Comparison of ENCODE assay signal across 17 mouse cellular contexts in genomic region chr13:63678265-63679260, GRCm38 (mm10).
DNase-seq lines count a peak whose midpoint lies in the region; ATAC-seq lines count a peak whose summit lies in the region.
"Had no signal": no experiment of that assay in that cellular context is flagged by ENCODE, and none has a peak within 500 bp of the region (broad histone marks: within the 10 kb centered on the region; RNA-seq: fewer than 3 reads in every experiment).

No protein-coding gene starts in this region.

- H3K27ac ChIP-seq in lung, embryonic 15.5 days: peak overlapping the region; percentile 66
- H3K27ac ChIP-seq: embryonic facial prominence, embryonic 12.5 days; forebrain, embryonic 10.5 days; heart, embryonic 10.5 days; hindbrain, embryonic 15.5 days; layer of hippocampus, adult 2 months; left cerebral cortex, adult 2 months; limb, embryonic 15.5 days had no signal

- no peak overlapping the region for H3K4me3 ChIP-seq in lung, embryonic 15.5 days
- H3K4me3 ChIP-seq: embryonic facial prominence, embryonic 12.5 days; forebrain, embryonic 10.5 days; heart, embryonic 10.5 days; hindbrain, embryonic 15.5 days; layer of hippocampus, adult 2 months; left cerebral cortex, adult 2 months; limb, embryonic 15.5 days had no signal

- peak overlapping the region; percentile 31 for H3K4me2 ChIP-seq in lung, embryonic 15.5 days
- H3K4me2 ChIP-seq: embryonic facial prominence, embryonic 12.5 days; hindbrain, embryonic 15.5 days; limb, embryonic 15.5 days had no signal

- no peak overlapping the region for H3K9ac ChIP-seq in lung, embryonic 15.5 days
- H3K9ac ChIP-seq: embryonic facial prominence, embryonic 12.5 days; hindbrain, embryonic 15.5 days; limb, embryonic 15.5 days had no signal

- peaks cover 38% of the 10 kb centered on the region for H3K4me1 ChIP-seq in lung, embryonic 15.5 days
- H3K4me1 ChIP-seq: embryonic facial prominence, embryonic 12.5 days; forebrain, embryonic 10.5 days; hindbrain, embryonic 15.5 days had no signal

- WGBS in lung, embryonic 15.5 days: 41% methylated on average over 10 of the region's 10 CpGs

- ATAC-seq in lung, embryonic 15.5 days (ENCODE audit: borderline replicate concordance, extremely low read depth, low FRiP score, low TSS enrichment): peak; percentile 83
- ATAC-seq in granulocyte monocyte progenitor cell, adult 5-6 weeks (replicated peaks; ENCODE audit: poor library complexity, severe bottlenecking): peak; percentile 22; the same call in 1 of the 2 replicates
- ATAC-seq in megakaryocyte-erythroid progenitor cell, adult 5-6 weeks (replicated peaks; ENCODE audit: low FRiP score, low TSS enrichment, poor library complexity, severe bottlenecking): peak; percentile 41
- ATAC-seq: Patski had no signal

- H3K9me3 ChIP-seq in lung, embryonic 15.5 days: no peaks in the 10 kb centered on the region
- H3K9me3 ChIP-seq: embryonic facial prominence, embryonic 12.5 days; forebrain, embryonic 10.5 days; heart, embryonic 10.5 days; hindbrain, embryonic 15.5 days; limb, embryonic 15.5 days had no signal

- no peaks in the 10 kb centered on the region for H3K27me3 ChIP-seq in lung, embryonic 15.5 days
- H3K27me3 ChIP-seq: embryonic facial prominence, embryonic 12.5 days; hindbrain, embryonic 15.5 days; limb, embryonic 15.5 days; Patski had no signal

- peak; percentile 12 to 13 for DNase-seq in heart, adult 18-20 months
- DNase-seq in heart, adult 11 months: no peak
- no peak for DNase-seq in lung, adult 18-20 months
- DNase-seq in spleen, postnatal 14 days (ENCODE audit: low spot score in 2 of 2): no peak
- DNase-seq: kidney, adult 2 months; thymus, adult 2 months had no signal

- H3K36me3 ChIP-seq in lung, embryonic 15.5 days: no peaks in the 10 kb centered on the region
- H3K36me3 ChIP-seq: embryonic facial prominence, embryonic 12.5 days; forebrain, embryonic 10.5 days; heart, embryonic 10.5 days; hindbrain, embryonic 15.5 days; limb, embryonic 15.5 days had no signal

Comparison
In these comparisons a context has a peak if more than half of its experiments do, and no peak if none do; other contexts are left out.
1. DNase-seq: peak in heart, adult 18-20 months (2 of 2); none in heart, adult 11 months (single experiment), lung, adult 18-20 months (0 of 2) and spleen, postnatal 14 days (0 of 2).
2. ATAC-seq: peak in every context shown above with its lines; median percentile 83 in lung, embryonic 15.5 days; 41 in megakaryocyte-erythroid progenitor cell, adult 5-6 weeks; 22 in granulocyte monocyte progenitor cell, adult 5-6 weeks.